Mouse (Mus musculus): ENCODE measurements at regions not wholly inside any gene's neighbourhood (a gene's known extent, or its start where the extent isn't known, plus 50 kb on each side); places are given as distances from the start of the nearest gene placed in this dataset.

- no peak for DNase-seq (ENCODE audit: low spot score)
Observed at GRCm38 (mm10) chr2:72753788-72754713, 226.2 kb downstream of the Sp3 start.

GRCm38 (mm10) chr2:72763454-72763853 lies 216.8 kb downstream of the Sp3 start:
- no peak for DNase-seq (ENCODE audit: low spot score)

DNA sequence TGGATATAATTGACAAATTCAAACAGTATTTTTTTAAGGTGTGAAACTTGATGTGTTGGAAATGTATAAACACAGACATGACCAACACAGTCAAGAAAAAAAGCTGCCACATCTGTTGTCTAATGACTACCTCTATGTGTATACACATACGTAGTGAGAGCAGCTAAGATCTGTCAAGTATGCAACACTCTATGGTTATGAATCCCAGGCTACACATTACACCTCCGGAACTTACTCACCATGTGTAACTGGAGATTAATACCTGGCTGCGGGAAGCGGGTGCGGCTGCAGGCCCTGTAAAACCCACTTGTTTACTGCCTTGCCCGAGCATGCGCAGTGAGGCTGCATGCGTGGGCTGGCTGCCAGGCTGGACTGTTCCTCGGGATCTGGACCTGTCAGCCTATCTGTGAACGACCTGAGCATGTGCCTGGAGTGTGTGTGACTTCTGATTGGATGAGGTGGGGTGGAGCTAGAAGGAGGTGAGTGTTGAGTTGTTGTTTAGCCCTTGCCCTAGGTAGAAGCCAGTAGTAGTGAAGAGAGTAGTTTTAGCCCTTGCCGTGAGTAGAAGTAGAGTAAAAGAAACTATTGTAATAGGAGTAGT lies 211.1 kb downstream of the Sp3 start:
- no peak for DNase-seq (ENCODE audit: low spot score)

GRCm38 (mm10) chr2:72773401-72773800 lies 206.8 kb downstream of the Sp3 start:
- no peak for DNase-seq (ENCODE audit: low spot score)

DNA sequence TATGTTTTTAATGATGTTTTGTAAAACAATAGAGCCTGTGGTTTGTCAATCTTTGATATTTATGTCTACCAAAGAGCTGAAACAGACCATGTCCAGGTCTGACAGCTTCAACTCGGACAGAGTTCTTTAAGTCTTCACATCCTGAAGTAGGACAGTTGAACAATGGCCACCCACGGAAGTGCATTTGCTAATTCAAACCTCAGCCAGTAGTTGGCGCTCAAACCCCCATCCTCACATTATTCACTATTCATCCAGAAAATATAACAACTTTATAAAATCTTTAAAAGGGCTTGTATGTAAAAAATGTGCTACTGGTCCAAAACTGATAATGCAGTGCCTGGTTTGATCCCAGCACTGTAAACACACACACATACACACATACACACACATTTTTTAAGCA lies 202.9 kb downstream of the Sp3 start:
- DNase-seq (ENCODE audit: low spot score): no peak

DNA sequence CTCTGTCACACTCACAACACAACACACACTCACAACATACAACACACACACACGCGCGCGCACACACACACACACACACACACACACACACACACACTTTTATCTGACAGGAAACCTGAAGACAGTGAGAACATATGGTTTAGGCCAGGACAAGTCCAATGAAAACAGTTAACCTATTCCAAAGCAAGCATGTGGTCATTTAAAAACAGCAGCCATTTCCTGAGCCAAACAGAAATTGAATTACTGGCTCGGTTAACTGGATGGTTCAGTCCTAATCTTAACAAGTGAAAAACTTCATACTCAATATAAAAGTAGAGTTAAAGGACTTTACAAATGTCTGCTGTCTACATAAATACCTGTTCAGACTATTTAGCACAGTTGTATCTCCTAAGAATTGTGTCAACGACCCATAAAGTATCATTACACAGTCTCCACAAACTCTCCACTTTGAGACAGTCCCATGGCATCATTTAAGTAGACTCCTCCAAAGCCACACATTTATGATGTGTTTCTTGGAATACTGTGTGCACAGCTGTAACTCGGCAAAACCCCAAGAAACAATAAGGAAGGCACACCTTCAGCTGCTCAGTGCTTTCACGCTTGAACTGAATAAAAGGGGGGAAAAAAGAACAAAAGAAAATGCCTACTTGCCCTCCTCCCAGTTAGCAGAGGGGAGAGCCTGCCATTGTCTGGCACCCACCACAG lies 202.3 kb downstream of the Sp3 start:
- DNase-seq (ENCODE audit: low spot score): no peak

- DNase-seq (ENCODE audit: low spot score): no peak
Observed at GRCm38 (mm10) chr2:72779268-72780163, 200.7 kb downstream of the Sp3 start.

- no peak for DNase-seq (ENCODE audit: low spot score)
Observed at GRCm38 (mm10) chr2:72781369-72782275, 198.6 kb downstream of the Sp3 start.

DNA sequence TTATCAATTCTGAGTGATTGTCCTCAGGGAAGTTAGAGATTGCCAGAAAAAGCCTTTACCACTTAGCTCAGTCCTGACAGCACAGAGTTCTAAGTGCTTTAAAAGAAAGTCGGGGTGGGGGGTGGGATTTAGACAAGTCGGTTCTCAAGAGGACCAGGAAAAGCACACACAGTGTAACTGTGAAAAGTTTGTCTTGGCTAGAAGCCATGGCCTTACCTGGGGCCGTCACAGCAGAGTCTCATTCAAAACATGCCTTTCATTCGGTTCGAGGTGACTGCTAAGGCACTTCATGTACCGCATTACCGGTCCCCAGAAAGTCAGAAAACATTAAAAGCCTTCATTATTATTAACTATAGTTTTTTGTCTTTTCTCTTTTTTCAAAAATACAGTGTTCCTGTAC lies 197.9 kb downstream of the Sp3 start:
- DNase-seq (ENCODE audit: low spot score): no peak

- no peak for DNase-seq (ENCODE audit: low spot score)
Observed at GRCm38 (mm10) chr2:72785365-72786043, 194.7 kb downstream of the Sp3 start.

- no peak for DNase-seq (ENCODE audit: low spot score)
Observed at GRCm38 (mm10) chr2:72786044-72786737, 194.1 kb downstream of the Sp3 start.

DNA sequence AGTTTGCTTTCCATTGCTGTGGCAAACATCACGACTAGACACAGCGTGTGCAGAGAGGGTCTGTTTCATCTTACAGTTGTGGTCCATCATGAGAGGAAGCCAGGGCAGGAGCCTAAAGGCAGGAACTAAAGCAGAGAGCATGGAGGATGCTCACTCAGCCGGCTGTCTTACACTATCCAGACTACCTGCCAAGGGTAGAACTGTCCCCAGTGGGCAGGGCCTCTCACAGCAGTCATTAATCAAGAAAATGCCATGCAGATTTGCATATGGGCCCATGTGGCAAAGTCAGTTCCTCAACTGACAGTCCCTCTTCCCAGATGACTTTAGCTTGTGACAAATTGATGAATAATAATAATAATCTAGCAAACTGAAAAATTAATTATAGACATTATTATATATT lies 192.6 kb downstream of the Sp3 start:
- no peak for DNase-seq (ENCODE audit: low spot score)

DNA sequence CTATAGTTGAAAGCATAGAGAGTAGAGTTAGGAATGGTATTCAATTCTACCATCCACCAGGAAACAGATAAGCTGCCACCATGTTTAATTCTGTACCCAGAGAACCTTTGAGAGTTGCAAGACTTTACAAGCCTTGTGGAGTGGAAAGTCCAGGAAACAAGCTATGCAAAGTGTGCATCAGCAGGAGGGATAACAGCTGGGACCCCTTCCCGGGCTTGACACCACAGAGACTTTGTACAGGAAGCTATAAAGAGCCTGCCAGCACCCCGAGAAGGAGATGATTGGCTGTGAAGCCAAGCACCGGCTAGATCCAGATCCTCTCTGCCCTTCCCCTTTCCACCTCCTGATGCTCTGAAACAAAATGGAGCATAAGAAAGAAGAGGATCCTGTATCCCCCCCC lies 188.8 kb downstream of the Sp3 start:
- no peak for DNase-seq (ENCODE audit: low spot score)

GRCm38 (mm10) chr2:72793424-72793823 lies 186.8 kb downstream of the Sp3 start:
- no peak for DNase-seq (ENCODE audit: low spot score)

- DNase-seq (ENCODE audit: low spot score): no peak
Observed at GRCm38 (mm10) chr2:72794501-72794900, 185.7 kb downstream of the Sp3 start.

- DNase-seq (ENCODE audit: low spot score): no peak
Observed at GRCm38 (mm10) chr2:72797002-72797718, 183.1 kb downstream of the Sp3 start.

- no peak for DNase-seq (ENCODE audit: low spot score)
Observed at GRCm38 (mm10) chr2:72800696-72801095, 179.6 kb downstream of the Sp3 start.

GRCm38 (mm10) chr2:72813282-72813974 lies 166.8 kb downstream of the Sp3 start:
- no peak for DNase-seq (ENCODE audit: low spot score)

All from ovary, postnatal 14 days (tissue).